Mouse (Mus musculus) frontal cortex, postnatal 10 days (tissue): Measurements from ENCODE around the gene Hsd11b2.

Experiments used
- DNase-seq, 2 experiments: peaks; one replicate each; pipeline ENCODE4 v3.0.0; 2022; ENCODE audit warnings: low spot score in 2 of 2, mixed read lengths in 1 of 2

Hsd11b2 gene

DNA sequence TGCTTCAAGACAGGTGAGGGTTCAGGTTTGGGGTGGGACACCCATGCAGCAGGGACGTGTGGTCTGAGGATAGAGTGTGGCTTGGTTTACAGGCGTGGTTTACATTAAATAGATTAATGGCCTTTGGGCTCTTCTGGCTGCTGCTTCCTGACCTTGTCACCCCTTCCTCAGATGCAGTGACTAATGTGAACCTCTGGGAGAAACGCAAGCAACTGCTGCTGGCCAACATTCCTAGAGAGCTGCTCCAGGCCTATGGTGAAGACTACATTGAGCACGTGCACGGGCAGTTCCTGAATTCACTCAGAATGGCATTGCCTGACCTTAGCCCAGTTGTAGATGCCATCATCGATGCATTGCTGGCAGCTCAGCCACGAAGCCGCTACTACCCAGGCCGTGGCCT is 4.3 kb downstream of the Hsd11b2 start:
- DNase-seq: no peak

- DNase-seq: no peak
These were observed 8.6 kb downstream of the Hsd11b2 start for GRCm38 (mm10) chr8:105527110-105527509.

DNA sequence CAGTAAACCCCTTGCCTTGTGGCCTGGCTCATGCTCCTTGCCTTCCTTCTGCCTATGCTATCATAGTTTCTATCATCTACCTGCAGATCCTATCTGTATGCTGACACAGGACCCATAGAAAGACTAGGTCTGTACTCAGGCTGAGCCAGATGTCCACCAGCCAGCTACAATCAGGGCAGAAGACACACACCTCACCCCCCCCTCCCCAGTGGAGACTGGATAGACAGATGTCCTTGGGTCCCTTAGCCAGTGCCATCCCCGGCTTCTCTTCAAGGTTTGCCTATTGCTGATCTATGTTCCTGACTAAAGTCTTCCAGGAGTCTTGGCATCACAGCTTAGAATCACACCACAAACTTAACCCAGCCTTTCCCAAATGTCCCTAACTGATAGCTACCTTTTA is 9.7 kb downstream of the Hsd11b2 start:
- DNase-seq: no peak

GRCm38 (mm10) chr8:105529271-105529670 is 10.7 kb downstream of the Hsd11b2 start:
- DNase-seq: no peak

DNA sequence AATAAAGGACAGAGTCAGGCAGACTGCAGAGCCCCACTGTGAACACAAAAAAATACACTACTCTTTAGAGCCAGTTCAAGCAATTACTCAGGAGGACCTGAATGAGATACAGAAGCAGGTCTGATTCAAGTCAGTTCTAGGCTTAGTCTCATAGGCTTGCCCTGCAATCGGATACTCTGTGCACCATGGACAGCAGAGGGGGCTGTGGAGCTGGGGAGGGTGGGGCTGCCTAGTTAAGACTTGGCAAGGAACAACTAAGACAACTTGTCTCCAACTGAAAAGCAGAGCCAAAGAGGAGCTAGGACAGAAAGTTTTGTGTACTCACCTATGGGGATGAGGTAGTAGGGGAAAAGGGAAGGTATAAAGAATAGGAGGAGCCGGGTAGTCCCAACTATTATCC is 13.2 kb downstream of the Hsd11b2 start:
- DNase-seq: no peak

DNA sequence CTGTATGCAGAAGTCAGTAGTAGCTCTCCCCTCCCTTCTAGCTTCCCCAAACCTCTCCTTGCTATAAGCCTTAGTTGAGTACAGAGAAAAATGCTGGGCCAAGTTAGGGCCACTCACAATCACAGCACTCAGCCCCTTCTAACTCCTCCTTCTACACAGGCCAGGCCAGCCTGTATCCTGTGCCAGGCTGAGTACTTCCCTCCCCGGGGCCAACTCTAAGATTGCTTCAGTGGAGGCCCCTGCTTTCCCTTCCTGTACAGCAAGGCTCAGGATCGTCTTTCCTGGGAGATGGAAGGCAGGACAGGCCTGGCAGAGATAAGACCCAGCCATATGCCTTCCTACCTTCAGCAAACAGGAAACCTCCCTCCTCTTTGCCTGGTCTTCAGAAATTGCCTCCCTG is 14.9 kb downstream of the Hsd11b2 start:
- DNase-seq: no peak

DNA sequence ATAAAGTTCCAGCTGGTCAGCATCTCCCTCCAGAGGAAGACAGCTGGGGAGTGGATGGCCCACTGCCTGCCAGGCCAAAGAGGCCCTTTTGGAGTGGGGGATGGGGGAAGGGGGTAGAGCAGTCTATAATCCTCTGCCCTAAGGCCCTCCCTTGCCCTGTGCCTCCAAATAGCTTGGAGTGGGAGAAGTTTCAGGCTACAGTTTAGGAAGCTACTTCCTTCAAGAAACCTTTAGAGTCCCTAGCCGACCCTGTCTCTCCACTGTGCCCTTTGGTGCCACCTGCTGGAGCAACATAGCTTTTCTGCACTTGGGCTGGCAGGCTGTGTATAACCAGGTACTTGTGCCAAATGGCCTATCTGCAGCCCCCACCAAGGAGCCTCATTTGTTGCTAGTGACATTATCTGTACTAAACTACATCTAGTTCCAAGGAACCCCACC is 15.4 kb downstream of the Hsd11b2 start:
- peak in 1 of 2 experiments; percentile 70 for DNase-seq

- DNase-seq: no peak
These were observed 18.0 kb downstream of the Hsd11b2 start for GRCm38 (mm10) chr8:105536546-105536945.

DNA sequence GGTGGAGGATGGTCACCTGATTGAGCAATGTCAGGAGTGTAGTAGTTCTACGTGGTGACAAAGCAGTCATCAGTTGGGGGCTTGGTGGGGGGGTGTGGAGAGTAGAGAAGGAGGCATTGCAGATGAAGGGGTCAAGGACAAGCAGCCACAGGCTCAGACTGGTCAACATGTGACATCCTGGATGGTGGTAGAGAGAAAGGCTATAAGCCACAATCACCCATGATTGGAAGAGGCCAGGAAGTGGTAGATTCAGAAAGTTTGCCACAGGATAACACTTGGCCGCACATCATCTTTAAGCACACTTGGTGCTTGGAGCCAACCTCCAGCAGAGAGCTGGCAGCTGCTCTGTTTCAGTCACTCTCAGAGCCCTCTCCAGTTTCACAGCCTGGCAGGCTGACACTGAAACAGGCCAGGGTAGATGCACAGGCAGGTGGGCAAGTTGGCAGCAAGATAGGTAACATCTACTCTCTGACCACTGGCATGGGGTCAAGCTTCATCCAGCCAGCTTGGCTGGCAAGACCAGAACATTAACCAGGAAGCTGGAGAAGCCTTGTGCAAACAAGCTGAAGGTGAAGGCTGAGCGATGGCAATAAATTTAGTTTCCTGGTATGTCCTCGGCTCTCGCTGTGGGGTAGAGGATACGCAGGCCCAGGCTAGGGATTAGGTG is 18.6 kb downstream of the Hsd11b2 start:
- no peak for DNase-seq

DNA sequence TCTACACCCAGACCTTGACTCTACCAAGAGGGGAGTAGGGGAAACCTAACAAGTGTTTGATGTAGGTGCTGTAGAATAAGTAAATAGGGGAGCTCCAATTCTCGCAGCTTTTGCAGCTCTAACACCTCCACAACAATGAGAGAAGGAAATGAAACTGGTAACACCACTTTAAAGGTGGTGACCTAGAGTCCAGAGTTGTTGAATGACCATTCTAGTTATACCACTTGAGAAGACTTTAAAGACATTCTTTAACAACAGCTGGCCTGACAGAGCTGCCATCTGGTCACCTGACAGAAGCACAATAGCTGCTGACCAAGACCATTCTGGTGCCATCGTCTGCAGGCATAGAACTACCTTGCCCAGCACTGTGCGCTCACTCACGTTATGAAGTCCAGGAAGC is 20.4 kb downstream of the Hsd11b2 start:
- no peak for DNase-seq

- no peak for DNase-seq
These were observed 23.6 kb downstream of the Hsd11b2 start for GRCm38 (mm10) chr8:105542032-105542656.

GRCm38 (mm10) chr8:105542808-105543207 is 24.3 kb downstream of the Hsd11b2 start:
- no peak for DNase-seq

- no peak for DNase-seq
These were observed 25.1 kb downstream of the Hsd11b2 start for GRCm38 (mm10) chr8:105543703-105544102.

DNA sequence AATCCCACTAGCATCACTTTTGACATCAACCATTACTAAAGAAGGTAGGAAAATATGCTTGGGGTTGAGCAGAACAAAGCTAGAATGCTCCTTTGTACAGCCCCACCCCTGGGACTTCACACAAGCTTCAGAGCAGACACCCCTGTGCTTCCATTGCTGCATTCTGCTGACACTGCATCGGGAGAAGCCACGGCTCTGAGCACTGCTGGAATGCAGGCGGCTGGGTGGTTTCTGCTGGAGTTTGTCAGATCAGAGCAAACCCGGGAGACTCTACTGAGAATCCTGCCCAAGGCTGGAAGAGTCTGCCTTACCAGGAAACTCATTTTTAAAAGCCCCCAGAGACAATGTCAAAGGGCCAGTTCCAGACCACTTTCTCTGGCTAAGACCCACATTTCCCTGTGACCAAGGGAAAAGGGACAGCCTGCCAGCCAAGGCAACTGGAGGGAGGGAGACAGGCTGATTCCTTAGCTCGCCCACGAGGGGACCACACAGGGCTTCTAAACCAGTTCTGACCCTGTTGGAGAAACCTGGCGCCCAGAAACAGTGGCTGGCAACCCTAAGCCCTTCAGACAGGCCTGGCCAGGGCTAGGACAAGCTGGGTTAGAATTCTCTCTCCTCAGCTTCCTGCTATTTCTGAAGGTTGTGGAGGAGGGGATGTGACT is 26.1 kb downstream of the Hsd11b2 start:
- DNase-seq: no peak

DNA sequence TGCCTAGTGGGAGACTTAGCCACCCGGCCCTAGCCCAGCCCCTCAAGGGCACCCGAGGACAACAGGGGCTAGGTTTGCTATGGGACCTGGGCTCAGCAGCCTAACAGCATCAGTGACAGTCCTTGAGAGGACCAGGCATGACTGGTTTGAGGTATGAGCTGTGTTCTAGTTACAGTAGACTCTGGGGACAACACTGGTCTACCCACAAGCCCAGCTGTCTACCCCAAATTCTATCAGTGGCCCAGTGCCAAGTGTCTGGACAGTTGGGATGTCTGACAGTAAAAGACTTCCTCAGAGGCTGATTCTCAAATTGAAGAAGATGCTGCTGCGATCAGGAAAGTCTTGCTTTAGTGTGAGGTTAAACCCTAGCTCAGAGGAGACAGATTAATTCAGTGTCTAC is 26.7 kb downstream of the Hsd11b2 start:
- DNase-seq: no peak

DNA sequence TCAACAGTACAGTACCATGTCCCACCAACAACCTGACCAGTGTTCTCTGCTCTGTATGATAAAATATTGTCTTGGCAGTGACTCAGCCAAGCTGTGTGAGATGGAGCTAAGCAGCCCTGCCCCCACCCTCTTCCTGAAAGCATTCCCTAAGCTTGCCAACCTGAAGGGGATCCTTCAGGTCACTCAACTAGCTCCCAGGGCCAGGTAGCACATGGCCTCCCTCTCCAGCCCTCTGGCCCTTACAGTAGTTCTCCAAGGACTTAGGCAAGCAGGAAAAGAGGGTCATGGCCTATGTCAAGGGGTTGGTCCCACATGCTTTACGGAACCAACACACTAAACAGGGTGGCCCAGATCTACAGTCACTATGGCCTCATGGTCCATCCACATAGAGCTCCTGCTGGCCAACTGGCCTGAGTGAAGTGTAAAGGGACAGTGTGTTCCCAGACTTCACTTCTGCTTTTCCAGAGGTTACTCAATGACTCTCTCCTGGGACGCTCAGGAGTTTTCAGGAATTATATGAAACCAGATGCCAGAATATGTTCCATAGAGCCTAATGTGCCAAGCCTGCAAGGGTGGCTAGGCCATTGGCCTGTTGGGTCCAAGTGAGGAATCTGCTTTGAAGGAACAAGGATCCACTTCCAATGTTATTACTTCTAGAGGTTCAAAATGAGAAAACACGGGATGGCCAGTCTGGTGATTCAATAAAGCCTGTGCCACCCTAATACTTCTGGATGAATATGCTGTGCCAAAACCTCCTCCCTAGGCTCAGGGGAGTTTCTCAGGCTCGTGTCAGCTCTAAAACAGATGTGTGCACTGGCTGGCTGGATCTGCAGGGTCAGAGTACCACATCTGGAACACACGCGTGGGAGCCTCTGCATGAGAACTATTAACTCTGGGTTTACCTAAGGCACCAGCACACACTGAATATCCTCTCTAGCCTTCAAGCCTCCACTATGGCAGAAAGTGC is 28.1 kb downstream of the Hsd11b2 start:
- no peak for DNase-seq

DNA sequence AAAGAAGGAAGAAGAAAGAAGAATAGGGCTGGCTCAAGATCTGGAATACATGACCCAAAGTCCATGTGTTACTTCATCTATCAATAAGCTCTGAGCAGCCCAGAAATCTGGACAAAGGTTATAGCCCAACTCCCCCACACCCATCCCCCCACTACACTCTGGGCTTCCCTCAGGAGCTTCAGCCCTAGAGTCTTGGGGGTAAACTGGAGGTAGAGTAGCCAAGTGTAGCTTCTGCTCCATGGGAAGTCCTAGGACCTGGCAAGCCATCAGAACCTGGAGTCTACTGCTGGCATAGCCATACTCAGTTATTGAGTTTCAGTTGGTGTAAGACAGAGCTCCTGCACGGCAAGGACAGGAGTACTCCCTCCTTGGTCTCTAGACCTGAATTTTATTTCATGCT is 31.0 kb downstream of the Hsd11b2 start:
- DNase-seq: no peak

DNA sequence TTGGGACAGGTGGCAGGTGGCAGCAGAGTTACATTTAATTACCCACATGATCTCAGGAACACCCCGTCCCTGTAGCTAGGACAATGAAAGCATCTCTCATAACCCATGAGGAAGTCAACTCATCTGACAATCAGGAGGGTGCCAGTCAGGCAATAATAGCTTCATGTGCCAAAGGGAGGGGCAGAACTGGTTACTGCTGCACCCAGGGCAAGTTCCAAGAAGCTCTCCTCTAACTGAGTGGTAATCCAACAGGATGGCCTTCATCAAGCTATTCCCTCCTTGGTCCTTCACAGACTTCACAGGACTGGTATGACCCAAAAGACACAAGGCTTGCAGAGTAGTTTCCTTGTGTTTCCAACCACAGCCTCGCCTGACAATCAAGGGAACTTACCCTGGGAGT is 31.5 kb downstream of the Hsd11b2 start:
- DNase-seq: no peak

DNA sequence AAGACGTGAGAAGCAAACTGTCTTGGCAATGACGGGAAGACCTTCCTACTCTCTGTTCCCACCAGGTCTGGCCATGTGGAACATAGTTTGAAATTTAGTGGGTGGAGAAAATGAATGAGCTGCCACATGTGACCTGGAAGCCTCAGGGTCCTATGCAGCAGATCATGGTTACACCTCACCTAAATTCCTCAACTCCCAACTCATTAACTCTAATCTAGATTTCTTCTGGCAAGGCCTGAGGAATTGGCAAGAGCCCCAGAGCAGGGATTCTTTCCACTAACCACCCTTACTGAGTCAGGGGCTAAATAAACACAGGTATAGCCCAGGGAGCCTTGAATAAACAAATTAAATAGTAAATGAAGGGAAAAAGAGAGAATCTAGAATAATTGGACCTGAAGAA is 33.5 kb downstream of the Hsd11b2 start:
- DNase-seq: no peak

DNA sequence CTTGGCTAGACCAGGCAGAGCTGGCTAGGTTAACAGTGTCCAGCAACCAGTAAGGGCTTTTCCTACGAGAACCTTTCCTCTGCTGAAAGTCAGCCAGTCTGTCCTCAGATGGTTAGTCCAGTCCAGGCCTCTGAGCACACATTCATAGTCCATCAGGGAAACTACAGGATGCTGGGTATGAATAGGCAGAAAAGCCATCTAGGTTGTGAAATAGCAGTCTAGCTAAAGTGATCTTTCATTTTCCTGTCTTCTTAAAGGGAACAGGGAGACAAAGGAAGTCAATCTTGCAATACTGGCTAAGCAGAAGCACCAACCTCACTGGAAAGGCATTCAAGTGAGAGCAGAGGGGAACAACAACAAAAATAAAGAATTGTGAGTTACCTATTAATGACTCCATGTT is 34.3 kb downstream of the Hsd11b2 start:
- DNase-seq: no peak

- peak in 1 of 2 experiments; percentile 37 for DNase-seq
These were observed 35.5 kb downstream of the Hsd11b2 start for GRCm38 (mm10) chr8:105554087-105554486.

DNA sequence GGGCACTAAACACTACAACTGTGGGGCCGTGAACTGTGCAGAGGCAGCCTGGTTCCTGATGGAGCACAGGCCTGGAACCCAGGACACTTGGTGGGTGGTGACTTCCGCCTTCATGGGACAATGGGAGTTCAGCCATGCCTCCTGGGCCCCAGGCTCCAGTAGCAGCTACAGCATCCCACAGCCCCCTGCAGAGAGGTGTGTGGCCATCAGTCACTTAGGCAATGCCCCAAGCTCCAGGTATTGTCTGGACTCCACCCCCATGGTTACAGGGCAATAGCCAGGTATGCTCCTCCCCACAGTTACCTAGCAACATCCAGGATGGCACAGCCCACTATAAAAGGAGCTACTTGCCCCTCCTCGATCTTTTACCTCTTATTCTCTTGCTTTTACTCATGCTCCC is 36.7 kb downstream of the Hsd11b2 start:
- no peak for DNase-seq
